Mouse (Mus musculus) lung, embryonic 16.5 days (tissue): Measurements from ENCODE around the gene Mroh8. TPM values are rescaled to one million over a fixed set of nuclear protein-coding genes. Genes with fewer than 3 reads are reported as not detected.
"Not testable (repeated sequence)": the region's sequence is repeated elsewhere in the genome, so short reads cannot be mapped to it uniquely, and the experiment has no call there.

Source experiments
- ATAC-seq: fragments of 200-750 bp; cut with Nextera tagmentation; 2 replicates; pipeline ENCODE4 v1.8.0; 2017; ENCODE audit warnings: low read depth, mild to moderate bottlenecking, moderate library complexity
- H3K27ac ChIP-seq: fragments of 300-500 bp; sonication (generic); 2 replicates; pipeline ENCODE4 v1.5.1; 2014; ENCODE audit warnings: mild to moderate bottlenecking, control low read depth, low read length
- H3K27me3 ChIP-seq: fragments of 300-500 bp; sonication (generic); 2 replicates; pipeline ENCODE4 v1.6.1; 2014; ENCODE audit warnings: low read depth, low read length, mixed read lengths; ENCODE audit not compliant: control insufficient read depth, insufficient read depth
- H3K36me3 ChIP-seq: fragments of 300-500 bp; sonication (generic); 2 replicates; pipeline ENCODE4 v1.6.1; 2014; ENCODE audit warnings: low read length; ENCODE audit not compliant: control insufficient read depth, insufficient read depth
- H3K4me1 ChIP-seq: fragments of 300-500 bp; sonication (generic); replicated peaks from 2 replicates; pipeline ENCODE4 v1.6.1; 2014; ENCODE audit warnings: low read length, mixed read lengths; ENCODE audit not compliant: control insufficient read depth, insufficient read depth
- H3K4me2 ChIP-seq: fragments of 300-500 bp; sonication (generic); 2 replicates; pipeline ENCODE4 v1.6.1; 2014; ENCODE audit warnings: low read depth, low read length, control low read depth
- H3K4me3 ChIP-seq: fragments of 300-500 bp; sonication (generic); 2 replicates; pipeline ENCODE4 v1.5.1; 2014; ENCODE audit warnings: mild to moderate bottlenecking, low read length, control low read depth
- H3K9ac ChIP-seq: fragments of 300-500 bp; sonication (generic); 2 replicates; pipeline ENCODE4 v1.6.1; 2014; ENCODE audit warnings: low read length, control low read depth
- H3K9me3 ChIP-seq: fragments of 300-500 bp; sonication (generic); 2 replicates; pipeline ENCODE4 v1.6.1; 2016; ENCODE audit warnings: low read length; ENCODE audit not compliant: control insufficient read depth
- WGBS: fragments of 180-500 bp; shearing (Covaris S2); extraction: QIAGEN DNeasy Blood & Tissue Kit; methylation state at CpG from one replicate; pipeline ENCODE4 v1.1.7; 2014; 5-methylcytosine and 5-hydroxymethylcytosine counted together
- polyA plus RNA-seq: library from polyadenylated mRNA; unstranded; fragments of >200 nt; fragmentation: Nextera tagmentation; extraction: Ambion mirVana; gene quantifications from 2 replicates; pipeline ENCODE4 v1.2.1, GENCODE M21; 2015

Gene Mroh8
- polyA plus RNA-seq, 1 experiment from 2014 or later: 0.59 TPM

- 81% methylated on average over 1 of the region's 1 CpGs for WGBS
- Histone ChIP-seq H3K27ac (no peak overlapping the region), H3K4me2 (no peak overlapping the region)
Observed at GRCm38 (mm10) chr2:157263101-157263500, 16.2 kb downstream of the Mroh8 start.

GRCm38 (mm10) chr2:157262506-157262905 lies 16.8 kb downstream of the Mroh8 start:
- Histone ChIP-seq H3K4me3 (no peak overlapping the region), H3K27ac (peak overlapping the region; percentile 38; the same call in 1 of the 2 replicates), H3K27me3 (no peaks in the 10 kb centered on the region), H3K4me1 (no peaks in the 10 kb centered on the region), H3K9ac (no peak overlapping the region), H3K36me3 (no peaks in the 10 kb centered on the region), H3K9me3 (no peaks in the 10 kb centered on the region), H3K4me2 (no peak overlapping the region)
- ATAC-seq: no peak
- 31% methylated on average over 9 of the region's 9 CpGs for WGBS

More at GRCm38 (mm10) chr2:157263101-157263500, 16.2 kb downstream of the Mroh8 start:
- Histone ChIP-seq H3K27me3 (no peaks in the 10 kb centered on the region), H3K9me3 (no peaks in the 10 kb centered on the region), H3K9ac (no peak overlapping the region), H3K4me1 (no peaks in the 10 kb centered on the region), H3K4me3 (no peak overlapping the region), H3K36me3 (no peaks in the 10 kb centered on the region)
- no peak for ATAC-seq

- ATAC-seq: peak; percentile 60
- Histone ChIP-seq H3K4me2 (no peak overlapping the region), H3K36me3 (no peaks in the 10 kb centered on the region), H3K4me1 (no peaks in the 10 kb centered on the region), H3K27me3 (no peaks in the 10 kb centered on the region), H3K9ac (no peak overlapping the region), H3K4me3 (no peak overlapping the region), H3K9me3 (no peaks in the 10 kb centered on the region), H3K27ac (peak overlapping the region; percentile 38; the same call in 1 of the 2 replicates)
- WGBS: 55% methylated on average over 5 of the region's 5 CpGs
Observed at GRCm38 (mm10) chr2:157261930-157262329, 17.4 kb downstream of the Mroh8 start.

- H3K9me3 ChIP-seq: no peaks in the 10 kb centered on the region
- H3K4me2 ChIP-seq: no peak overlapping the region
- H3K4me1 ChIP-seq: no peaks in the 10 kb centered on the region
- no peak overlapping the region for H3K9ac ChIP-seq
- 4% methylated on average over 5 of the region's 5 CpGs for WGBS
- H3K4me3 ChIP-seq: no peak overlapping the region
- no peaks in the 10 kb centered on the region for H3K27me3 ChIP-seq
- H3K27ac ChIP-seq: no peak overlapping the region
- H3K36me3 ChIP-seq: no peaks in the 10 kb centered on the region
- ATAC-seq: no peak
Observed at GRCm38 (mm10) chr2:157259720-157260119, 19.6 kb downstream of the Mroh8 start.

- H3K9me3 ChIP-seq: no peaks in the 10 kb centered on the region
- no peak overlapping the region for H3K4me3 ChIP-seq
- no peak overlapping the region for H3K27ac ChIP-seq
- H3K9ac ChIP-seq: no peak overlapping the region
- no peaks in the 10 kb centered on the region for H3K4me1 ChIP-seq
- H3K4me2 ChIP-seq: no peak overlapping the region
- H3K36me3 ChIP-seq: no peaks in the 10 kb centered on the region
- H3K27me3 ChIP-seq: no peaks in the 10 kb centered on the region
- no peak for ATAC-seq
Observed at GRCm38 (mm10) chr2:157248111-157248510, 31.2 kb downstream of the Mroh8 start.

GRCm38 (mm10) chr2:157245603-157246002 lies 33.7 kb downstream of the Mroh8 start:
- no peaks in the 10 kb centered on the region for H3K9me3 ChIP-seq
- WGBS: 72% methylated on average over 2 of the region's 2 CpGs

GRCm38 (mm10) chr2:157245001-157245400 lies 34.3 kb downstream of the Mroh8 start:
- Histone ChIP-seq H3K9me3 (no peaks in the 10 kb centered on the region), H3K36me3 (no peaks in the 10 kb centered on the region), H3K27ac (no peak overlapping the region), H3K4me3 (no peak overlapping the region), H3K4me2 (no peak overlapping the region), H3K9ac (no peak overlapping the region), H3K27me3 (no peaks in the 10 kb centered on the region), H3K4me1 (no peaks in the 10 kb centered on the region)
- ATAC-seq: no peak
- 25% methylated on average over 5 of the region's 5 CpGs for WGBS

More at GRCm38 (mm10) chr2:157245603-157246002, 33.7 kb downstream of the Mroh8 start:
- no peak for ATAC-seq
- Histone ChIP-seq H3K4me1 (no peaks in the 10 kb centered on the region), H3K9ac (no peak overlapping the region), H3K4me2 (no peak overlapping the region), H3K4me3 (no peak overlapping the region), H3K27ac (no peak overlapping the region), H3K27me3 (no peaks in the 10 kb centered on the region), H3K36me3 (no peaks in the 10 kb centered on the region)

GRCm38 (mm10) chr2:157235946-157236345 lies 43.4 kb downstream of the Mroh8 start:
- Histone ChIP-seq H3K36me3 (no peaks in the 10 kb centered on the region), H3K4me2 (no peak overlapping the region), H3K27ac (no peak overlapping the region), H3K9me3 (no peaks in the 10 kb centered on the region), H3K4me1 (no peaks in the 10 kb centered on the region), H3K9ac (no peak overlapping the region), H3K27me3 (no peaks in the 10 kb centered on the region), H3K4me3 (no peak overlapping the region)
- ATAC-seq: no peak
- WGBS: 90% methylated on average over 8 of the region's 8 CpGs

GRCm38 (mm10) chr2:157221916-157222315 lies 57.4 kb downstream of the Mroh8 start:
- H3K4me1 ChIP-seq, H3K27ac ChIP-seq, H3K4me3 ChIP-seq, H3K27me3 ChIP-seq, H3K9ac ChIP-seq, H3K4me2 ChIP-seq, ATAC-seq, H3K36me3 ChIP-seq, H3K9me3 ChIP-seq: not testable (repeated sequence)
- WGBS: 86% methylated on average over 3 of the region's 3 CpGs

GRCm38 (mm10) chr2:157220108-157220507 lies 59.2 kb downstream of the Mroh8 start:
- Histone ChIP-seq H3K27ac (no peak overlapping the region), H3K27me3 (no peaks in the 10 kb centered on the region), H3K9me3 (no peaks in the 10 kb centered on the region), H3K4me3 (no peak overlapping the region), H3K36me3 (no peaks in the 10 kb centered on the region), H3K4me1 (no peaks in the 10 kb centered on the region), H3K4me2 (no peak overlapping the region), H3K9ac (no peak overlapping the region)
- ATAC-seq: no peak
- WGBS: 72% methylated on average over 6 of the region's 6 CpGs
